Mouse (Mus musculus): ENCODE measurements around the gene Zkscan7.
A peak's percentile ranks its signal among the peaks of the same experiment; 100 is the strongest.

The Zkscan7 gene

GRCm38 (mm10) chr9:122902717-122903535, 17.4 kb downstream of the Zkscan7 start:
- peak; percentile 11 to 18 for DNase-seq (ENCODE audit: low spot score in 2 of 2)

DNA sequence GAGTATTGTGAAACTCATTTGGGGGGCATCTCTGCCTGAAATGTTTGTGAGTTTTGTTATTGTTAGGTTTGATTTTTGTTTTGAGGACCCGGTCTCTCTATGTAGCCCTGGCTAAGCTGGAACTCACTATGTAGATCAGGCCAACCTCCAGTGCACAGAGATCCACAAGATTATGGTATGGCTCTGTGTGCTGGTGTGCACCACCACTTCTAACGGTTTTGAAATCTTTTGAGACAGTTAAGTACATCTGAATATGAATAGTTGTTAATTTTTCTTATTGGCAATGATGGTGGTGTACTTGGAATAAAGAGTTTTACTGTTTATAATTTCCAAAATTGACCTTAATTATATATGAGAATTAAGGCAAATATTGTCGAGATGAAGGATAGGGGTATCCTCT, 37.0 kb downstream of the Zkscan7 start:
- DNase-seq (ENCODE audit: low spot score in 2 of 2) = no peak

DNA sequence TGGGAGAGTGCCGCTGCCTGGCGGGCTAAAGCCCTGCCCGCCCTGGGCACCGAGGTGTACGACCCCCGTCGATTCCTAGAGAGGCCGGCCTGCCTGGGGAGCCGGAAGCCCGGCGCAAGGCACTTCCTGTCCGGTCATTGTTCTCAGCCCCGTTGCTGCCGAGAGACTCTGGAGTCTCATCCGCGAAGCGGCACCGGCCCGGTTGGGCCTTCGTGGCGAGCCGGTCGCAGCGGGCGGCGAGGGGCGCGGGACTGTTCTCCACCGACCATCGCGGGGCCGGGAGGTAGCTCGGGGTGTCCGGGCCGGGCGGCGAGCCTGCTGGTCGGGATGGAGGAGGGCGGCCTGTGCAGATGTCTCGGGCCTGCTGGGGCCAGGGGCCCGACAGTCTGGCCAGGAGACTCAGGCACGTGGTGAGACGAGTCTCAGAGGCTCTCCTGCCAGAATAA, 37.5 kb downstream of the Zkscan7 start, which contains the start of gene Zfp105:
Gene Zfp105 (plus strand): TSS at position 137 of the 446 bp plus-strand sequence.
- peak; percentile 33 to 60 for DNase-seq (ENCODE audit: low spot score in 2 of 2)

- no peak for DNase-seq (ENCODE audit: low spot score in 2 of 2)
Observed at GRCm38 (mm10) chr9:122928915-122929314, 43.4 kb downstream of the Zkscan7 start.

Data from right cerebral cortex, postnatal 36 days (tissue).